Mouse (Mus musculus) lung, postnatal 0 days (tissue): ENCODE measurements around the gene Tln1.

ENCODE experiments used
- CTCF ChIP-seq: IDR thresholded peaks from 2 replicates; pipeline ENCODE4 v1.5.1; 2016; ENCODE audit warnings: antibody characterized with exemption, mild to moderate bottlenecking
- EP300 ChIP-seq: IDR thresholded peaks from 2 replicates; pipeline ENCODE4 v1.6.1; 2016; ENCODE audit warnings: antibody characterized with exemption, mild to moderate bottlenecking, control low read depth

DNA sequence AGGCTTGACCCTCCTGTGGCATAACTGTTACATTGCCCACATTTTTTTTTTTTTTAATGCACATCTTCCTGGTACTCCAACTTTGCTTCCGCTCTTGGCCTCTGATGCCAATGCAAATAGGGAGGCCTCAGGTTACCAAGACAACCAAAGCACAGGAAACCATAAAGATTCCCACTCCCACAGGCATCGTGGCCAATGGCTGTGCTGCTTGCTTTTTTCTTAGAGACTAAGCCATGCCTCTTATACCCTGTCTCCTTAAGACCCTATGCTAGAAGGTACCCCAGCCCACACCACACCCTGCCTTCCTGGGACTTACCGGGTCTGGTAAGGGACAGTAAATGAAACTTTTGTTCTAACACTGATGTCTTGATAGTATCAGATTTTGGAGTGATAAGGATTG, 31.0 kb upstream of the Tln1 start:
- TF ChIP-seq CTCF (no peak), EP300 (no peak)
